Mouse (Mus musculus): ENCODE results near the gene Pdzrn3. TPM values are rescaled to one million over a fixed set of nuclear protein-coding genes. Genes with fewer than 3 reads are reported as not detected.
A peak's percentile ranks its signal among the peaks of the same experiment; 100 is the strongest.

Gene Pdzrn3
- total RNA-seq, 2 experiments from 2014 or later, result 18.8 to 21.4 TPM

DNA sequence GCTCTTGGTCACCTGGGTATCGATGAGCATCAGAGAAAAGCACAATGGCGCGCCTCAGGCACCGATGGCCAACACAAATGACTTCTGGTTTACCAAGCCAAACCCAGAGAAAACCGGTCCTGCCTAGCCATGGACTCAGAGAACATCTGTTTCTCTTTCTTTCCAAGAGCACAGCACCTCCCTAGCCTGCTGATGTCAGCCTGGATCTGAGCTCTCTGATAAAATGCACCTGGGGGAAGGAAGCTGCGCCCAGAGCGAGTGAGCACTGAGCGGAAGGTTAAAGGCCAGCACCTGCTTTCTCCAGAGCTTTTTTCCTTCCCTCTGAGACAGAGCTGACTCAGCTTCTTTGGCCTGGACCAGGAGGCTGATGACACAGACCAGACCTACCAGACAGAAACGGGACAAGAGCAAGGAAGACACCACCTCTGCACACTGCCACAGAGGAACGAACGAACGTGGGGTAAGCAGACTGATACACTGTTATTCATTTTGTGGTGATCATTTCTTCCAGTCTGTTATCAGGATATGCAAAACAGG, 84.6 kb downstream of the Pdzrn3 start:
- DNase-seq (ENCODE audit: low spot score in 2 of 2), result no peak

DNA sequence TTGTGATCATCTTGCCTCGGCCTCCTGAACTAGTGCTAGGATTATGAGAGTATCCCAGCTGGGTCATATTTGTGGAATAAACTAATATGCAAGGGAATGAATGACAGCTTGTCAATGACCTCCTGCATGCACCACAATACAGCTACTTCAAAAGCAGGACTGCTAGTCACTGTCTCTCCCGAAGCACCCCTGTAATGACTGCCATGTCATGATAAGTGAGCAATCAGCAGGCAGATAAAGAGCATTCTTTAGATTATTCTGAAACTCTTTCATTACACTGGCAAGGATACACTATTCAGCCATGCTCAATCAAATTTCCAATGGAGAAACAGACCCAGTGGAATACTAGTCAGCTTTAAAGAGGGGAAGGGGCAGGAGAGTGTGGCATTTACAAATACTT, 85.8 kb downstream of the Pdzrn3 start:
- DNase-seq (ENCODE audit: low spot score in 2 of 2), result no peak

DNA sequence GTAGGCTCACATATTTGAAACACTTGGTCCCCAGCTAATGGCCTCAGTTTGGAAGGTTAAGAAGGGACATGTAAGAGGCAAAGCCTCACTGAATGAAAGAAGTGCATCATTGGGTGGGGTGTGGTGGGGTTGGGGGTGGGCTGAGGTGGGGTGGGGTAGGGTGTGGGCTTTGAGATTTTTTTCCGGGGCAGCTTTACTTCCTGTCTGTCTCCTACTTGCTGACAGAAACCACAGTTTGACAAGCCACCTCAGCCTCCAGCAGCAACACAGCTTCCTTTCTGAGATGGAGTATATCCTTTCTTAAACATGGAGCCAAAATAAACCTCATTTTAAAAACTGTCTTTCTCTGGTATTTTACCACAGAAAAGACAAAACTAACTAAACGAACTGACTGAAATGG, 87.5 kb downstream of the Pdzrn3 start:
- no peak for DNase-seq (ENCODE audit: low spot score in 2 of 2)

DNA sequence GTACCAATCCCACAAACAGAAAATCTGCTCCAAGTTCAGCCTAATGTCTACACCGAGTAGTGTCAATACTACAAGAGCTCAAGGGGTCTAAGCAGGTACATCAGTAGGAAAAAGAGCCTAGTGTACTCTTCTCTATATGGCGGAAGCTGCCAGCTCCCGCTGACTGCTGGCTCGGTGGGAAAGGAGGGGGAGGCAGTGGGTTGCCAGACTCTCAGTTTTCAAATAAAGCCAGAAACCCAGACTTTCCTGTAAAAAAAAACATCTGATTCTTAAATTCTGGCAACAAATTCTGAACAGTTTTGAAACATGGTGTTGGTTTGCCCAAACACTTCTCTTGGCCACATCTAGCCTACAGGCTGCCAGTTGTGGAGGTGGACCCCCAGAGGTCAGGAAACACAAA, 88.3 kb downstream of the Pdzrn3 start:
- peak; percentile 33 to 54 for DNase-seq (ENCODE audit: low spot score in 2 of 2)

DNA sequence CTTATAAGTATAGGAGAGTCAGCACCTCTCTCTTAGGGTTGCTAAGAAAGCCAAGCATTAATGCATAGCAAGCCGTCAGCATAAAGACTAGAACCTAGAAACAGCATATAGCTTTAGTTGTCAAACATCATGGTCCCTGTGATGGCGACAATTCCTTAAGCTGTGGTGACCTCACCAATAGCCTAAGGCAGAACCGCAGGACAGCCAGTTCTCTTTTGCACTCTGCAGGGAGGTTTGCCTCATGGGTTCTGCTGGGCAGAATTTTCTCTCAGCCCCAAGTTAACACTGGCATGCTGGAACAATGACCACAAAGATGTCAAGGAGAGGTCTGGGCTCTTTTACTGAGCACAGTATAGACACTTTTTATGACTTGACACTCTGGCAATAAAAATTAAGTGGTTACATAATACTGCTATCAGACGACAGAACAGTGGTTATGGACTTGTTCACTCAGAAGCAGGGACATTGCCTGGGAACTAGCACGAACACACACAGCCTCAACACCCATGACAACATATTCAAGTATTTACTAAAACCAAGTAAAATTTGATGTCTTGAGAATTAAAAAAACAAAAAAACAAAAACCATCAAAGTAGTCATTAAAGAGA, 90.0 kb downstream of the Pdzrn3 start:
- no peak for DNase-seq (ENCODE audit: low spot score in 2 of 2)

DNA sequence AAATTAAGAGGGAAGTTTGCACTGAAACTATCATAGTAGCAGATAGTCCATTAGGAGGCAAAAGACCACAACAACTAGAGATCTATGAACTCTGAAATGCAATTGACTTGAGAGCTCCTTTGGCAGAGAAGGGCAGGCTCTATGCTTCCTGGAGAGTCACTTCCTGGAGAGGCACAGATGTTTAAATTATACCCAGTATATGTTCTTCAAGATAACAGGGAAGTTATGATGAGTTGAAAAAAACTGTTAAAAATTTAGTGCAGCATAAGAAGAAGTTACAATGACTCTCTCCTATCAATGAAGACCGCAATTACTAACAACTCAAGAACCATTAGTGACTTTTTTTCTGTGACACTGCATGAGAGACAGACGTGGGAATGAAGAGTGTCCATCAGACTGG, 90.6 kb downstream of the Pdzrn3 start:
- no peak for DNase-seq (ENCODE audit: low spot score in 2 of 2)

DNA sequence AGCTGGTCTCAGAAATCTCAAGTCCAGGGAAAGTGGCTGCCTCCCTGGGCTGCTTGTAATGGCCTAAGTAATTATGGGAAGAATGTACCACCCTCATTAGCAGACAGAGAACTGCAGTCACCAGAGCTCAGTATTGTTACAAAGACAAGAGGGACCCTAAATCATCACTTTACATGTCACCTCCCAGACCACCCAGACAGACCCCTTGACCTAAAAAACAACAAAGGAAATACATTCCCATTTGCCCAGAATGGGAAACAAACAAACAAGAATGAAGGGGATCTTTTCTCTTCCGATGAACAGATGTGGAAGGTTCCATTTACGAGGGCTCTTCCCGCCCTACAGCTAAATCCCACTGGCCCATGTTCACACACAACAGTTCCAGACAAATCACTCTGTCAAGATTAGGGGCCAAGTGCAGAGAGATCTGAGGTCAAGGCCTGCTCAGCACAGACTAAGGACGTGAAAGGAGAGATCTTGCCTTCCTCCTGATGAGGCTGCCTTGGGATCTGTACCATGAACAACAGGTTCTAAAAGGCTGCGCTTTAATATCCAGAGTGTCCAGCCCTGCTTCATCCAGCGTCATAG, 93.2 kb downstream of the Pdzrn3 start:
- DNase-seq (ENCODE audit: low spot score in 2 of 2), result no peak

DNA sequence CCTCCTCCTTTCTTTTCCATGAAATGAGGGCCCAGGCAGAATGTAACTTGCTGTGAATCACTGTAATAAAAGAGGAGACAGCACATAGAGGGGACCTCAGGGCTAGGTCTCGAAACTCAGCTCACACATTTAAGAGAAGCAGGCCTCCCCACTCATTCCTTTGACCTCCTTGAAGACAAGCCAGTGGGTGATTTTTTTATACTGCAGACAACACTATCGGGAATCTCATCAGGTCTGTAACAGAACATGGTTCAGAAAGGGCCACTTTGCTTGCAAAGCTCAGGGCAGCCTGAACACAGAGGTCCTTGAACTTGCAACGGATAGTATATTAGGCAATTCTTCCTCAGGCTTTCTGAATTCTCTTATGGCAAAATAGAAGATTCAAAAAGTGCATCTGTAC, 93.8 kb downstream of the Pdzrn3 start:
- no peak for DNase-seq (ENCODE audit: low spot score in 2 of 2)

DNA sequence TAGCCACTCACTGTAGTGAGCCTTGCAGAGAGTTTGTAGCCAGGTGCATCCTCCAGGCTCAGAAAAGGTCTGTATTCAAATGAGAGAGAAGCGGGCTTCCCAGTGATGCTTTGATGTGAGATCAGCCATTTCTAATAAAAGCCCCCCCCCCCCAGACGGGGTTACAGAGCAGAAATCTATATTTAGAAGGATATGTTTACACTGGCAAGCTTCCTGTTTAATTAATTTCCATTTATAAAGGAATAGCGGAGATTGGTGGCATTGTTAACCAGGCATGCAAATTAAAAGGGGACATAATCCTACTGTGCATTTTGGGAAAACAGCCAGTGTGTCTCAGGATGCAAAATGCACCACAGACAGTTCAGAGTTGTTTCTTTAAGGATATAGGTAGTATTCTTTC, 96.1 kb downstream of the Pdzrn3 start:
- no peak for DNase-seq (ENCODE audit: low spot score in 2 of 2)

DNA sequence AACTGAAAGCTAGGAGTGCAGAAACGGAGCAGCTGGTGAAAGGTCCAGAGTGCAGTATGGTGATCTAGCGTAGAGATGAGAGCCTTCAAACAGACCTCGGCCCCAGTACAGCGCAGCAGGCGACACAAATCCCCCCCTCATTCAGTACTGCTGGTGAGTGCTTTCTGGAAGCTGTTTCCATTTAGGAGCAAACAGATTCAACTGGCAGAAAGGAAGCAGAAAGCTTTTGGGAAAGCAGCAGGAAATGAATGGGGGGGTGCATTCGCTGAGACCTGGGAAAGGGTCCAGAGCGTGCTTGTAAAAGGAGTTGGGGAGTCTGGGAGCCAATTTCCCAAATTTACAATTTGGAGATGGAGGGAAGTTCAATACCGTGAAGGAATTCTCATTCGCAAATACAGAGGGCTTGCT, 96.9 kb downstream of the Pdzrn3 start:
- DNase-seq (ENCODE audit: low spot score in 2 of 2), result peak; percentile 28 to 39

DNA sequence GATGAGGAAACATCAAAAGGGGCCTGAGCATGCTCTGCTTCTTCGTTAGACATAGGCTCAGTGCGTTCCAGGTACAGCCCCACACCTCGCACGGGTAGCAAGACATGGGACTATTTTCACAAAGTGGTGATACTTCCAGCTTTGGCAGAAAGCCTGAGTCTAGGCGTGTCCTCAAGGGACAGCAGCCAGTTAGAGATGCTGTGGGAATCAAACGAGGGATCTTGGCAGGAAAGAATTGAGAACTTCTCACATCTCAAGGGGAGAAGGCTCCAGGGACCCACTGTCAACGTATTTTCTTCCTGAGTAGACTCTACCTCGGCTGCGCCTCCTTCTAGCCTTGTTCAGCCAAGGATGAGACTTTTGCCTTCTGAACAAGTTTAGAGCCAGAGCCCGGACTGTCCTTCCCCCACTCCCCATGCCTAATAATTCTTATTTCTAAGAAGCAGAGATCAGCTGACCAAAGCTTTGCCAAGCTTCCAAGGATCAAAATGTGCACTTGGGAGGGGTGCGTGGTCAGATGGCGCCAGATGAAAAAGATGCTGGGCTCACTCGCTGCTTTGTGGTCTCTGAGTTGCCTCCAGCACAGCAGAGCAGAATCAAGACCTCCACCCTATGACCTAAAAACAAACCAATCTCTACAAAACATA, 99.3 kb downstream of the Pdzrn3 start:
- no peak for DNase-seq (ENCODE audit: low spot score in 2 of 2)

DNA sequence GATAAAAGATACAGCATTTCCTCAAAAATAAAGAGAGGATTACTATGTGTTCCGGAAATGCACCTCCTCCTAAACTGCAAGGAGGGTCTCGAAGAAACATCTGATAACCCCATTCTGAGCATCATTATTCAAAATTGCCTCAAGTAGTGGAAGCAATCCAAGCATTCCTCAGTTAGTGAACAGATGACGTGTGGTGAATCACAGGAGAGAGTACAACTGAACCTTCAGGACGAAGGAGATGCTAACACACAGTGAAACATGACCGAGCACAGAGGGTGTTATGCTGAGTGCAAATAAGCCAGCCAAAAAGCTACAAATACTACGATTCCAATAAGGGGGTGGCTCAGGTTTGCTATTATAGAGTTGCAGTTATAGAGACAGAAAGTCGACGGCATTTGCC, 101.4 kb downstream of the Pdzrn3 start:
- DNase-seq (ENCODE audit: low spot score in 2 of 2), result no peak

DNA sequence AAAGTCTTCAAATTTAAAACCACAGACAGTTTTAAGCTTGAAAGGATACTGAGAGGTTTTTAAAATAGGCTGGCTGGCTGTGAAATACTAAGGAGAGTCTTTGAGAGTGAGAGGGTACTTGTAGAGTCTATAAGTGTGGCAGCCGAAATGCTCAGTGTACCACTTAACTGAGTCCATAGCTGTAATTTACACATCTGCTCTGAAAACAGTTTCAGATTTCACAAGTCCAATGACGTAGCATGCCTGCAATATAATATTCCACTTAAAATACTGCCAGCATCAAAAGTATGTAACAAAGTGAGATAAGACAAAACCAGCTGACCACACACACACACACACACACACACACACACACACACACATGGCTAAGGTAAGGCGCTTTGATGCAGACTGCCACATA, 101.9 kb downstream of the Pdzrn3 start:
- no peak for DNase-seq (ENCODE audit: low spot score in 2 of 2)

DNA sequence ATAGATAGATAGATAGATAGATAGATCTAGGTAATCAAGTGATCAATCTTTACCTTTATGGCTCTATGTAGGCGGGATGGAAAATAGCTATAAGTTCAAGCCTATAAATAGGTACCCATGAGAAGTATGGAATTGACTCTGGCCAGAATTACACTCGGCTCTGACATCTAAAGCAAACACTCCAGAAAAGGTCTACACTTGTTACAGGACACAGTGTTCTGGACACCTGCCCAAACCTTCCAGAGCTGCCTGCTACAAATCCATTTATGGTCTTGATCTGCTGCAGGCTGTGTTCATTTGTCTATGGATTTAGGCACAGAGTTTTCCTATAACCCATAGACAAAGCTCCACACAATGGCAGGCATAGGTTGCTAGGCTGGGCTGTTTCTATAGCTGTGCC, 102.9 kb downstream of the Pdzrn3 start:
- no peak for DNase-seq (ENCODE audit: low spot score in 2 of 2)

DNA sequence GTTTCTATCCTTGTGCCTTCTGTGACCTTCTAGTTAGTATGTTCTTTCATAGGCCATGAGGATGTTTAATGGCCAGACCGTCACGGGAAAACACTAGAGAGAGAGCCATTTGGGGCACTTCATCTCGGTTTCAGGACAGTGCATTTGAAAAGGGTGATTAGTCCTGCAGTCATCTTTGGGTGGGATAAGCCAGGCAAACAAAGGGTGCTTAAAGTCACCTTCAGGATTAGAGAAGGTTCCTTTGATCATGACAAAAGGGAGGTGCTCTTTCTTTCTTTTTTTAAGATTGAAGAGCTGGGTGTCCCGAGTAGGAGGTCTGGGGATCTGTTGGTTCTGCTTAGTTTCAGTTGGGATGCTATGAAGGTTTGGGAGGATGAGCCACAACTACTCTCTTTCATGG, 105.4 kb downstream of the Pdzrn3 start:
- no peak for DNase-seq (ENCODE audit: low spot score in 2 of 2)

DNA sequence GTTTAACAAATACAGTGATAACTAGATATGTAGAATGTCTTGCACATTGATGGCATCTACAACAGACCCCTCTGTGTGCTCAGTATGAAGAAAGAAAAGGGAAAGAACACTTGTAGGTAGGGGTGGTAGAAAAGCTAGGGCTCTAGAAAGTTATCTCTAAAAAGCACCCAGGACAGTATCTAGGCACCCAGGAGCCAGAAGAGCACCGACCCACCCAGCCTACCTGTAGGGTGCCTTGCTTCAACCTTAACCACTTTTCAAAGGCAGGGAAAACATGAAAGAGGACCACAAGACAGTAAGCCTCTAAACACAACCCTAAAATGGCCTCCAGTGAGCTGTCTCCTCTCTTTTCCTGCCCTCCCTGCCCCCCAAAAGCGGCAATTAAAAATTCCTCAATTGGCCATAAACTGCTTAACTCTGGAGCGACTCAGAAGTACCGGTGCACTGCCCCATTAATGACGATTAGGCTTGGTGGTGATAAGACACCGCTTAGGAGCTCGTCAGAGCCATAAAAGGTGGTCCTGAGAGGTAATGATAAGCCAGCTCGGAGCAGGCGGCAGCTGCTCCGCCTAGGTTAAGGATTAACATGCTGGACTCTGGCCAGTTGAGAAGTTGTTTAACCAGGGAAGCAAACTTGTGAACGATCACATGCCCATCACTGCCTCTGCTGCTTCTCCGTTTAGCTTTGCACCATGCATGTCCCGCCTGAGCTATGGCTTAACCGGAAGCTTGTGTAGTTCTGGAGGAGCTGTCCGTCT, 106.1 kb downstream of the Pdzrn3 start:
- DNase-seq (ENCODE audit: low spot score in 2 of 2), result no peak

DNA sequence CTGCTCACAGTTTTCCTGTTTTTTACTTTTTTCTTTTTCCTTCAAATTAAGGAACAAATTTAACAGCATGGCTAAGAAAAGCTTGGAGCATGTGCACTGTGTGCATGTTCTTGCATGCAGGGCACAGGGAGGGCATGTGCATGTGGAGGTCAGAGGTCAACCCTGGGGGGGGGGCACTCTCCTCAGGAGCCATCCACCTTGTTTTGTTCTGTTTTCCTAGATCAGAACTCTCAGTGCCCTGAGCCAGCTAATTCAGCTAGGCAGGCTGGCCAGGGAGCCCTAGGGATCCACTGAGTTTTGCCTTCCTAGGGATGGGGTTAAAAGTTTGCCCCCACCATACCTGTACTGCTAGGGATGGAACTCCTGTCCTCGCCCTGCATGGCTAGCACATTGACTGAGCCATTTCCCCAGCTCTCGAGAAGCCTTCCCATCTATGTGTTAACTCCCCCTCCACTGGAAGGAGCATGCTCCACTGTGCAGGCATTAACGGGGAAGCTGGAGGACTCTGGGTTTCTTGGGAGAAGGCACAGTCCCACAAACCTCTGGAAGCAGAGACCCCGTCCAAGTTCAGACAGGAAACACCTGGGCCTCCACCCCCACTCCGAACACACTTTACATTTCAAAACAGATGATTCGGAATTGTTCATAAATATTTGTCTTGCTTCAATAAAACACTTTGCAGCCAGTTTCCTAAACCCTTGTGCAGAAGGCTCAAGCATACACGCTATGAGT, 107.4 kb downstream of the Pdzrn3 start:
- no peak for DNase-seq (ENCODE audit: low spot score in 2 of 2)

DNA sequence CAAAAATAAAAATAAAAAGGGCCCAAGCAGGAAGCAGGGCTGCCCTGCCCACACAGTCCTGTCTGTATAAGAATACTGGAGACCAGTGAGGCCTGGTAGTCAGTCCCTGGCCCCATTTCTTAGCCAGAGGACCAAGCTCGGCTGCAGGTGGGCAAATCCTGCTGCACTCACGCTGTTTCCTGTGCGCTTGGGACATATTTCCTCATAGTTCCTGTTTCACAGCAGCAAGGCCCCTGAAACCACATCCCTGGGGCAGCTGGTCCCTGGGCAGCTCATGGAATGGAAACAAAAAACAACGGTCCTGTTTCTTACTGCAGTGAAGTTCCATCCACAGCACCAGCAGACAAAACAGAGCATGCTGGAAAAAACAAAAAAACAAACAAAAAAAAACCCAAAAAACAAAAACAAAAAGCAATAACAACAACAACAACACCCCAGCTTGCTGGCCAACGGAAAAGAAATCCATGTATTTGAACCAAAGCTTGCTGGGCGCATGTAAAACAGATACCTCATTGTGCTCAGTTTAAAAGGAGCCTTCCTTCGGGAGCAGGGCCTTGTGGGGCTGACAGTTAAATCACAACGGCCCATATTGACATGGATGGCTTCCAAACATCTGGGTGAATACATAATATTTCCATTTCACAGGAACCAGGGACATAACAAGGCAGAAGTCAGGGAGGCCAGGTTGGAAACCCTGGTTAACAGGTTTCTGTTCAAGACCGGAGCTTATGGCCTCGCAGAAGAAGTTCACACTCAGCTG, 108.2 kb downstream of the Pdzrn3 start:
- DNase-seq (ENCODE audit: low spot score in 2 of 2), result no peak

DNA sequence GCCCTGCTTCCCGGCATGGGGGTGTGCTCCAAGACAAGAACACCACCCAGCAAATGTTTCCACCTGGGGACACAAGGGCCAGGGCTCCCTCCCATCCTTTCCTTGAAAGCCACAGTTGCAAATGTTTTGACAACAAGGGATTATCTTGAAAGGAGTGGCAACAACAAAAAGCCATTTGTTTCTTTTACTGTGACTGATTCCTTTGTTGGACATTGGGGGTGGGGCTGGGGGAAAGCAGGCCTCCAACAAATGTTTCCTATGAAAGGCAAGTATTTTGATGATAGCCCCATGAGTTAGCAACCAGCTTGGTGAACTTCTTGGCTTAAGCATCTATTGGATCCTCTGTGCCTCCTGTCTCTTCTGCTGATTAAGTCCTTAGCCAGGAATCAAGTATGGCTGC, 109.4 kb downstream of the Pdzrn3 start:
- DNase-seq (ENCODE audit: low spot score in 2 of 2), result no peak

DNA sequence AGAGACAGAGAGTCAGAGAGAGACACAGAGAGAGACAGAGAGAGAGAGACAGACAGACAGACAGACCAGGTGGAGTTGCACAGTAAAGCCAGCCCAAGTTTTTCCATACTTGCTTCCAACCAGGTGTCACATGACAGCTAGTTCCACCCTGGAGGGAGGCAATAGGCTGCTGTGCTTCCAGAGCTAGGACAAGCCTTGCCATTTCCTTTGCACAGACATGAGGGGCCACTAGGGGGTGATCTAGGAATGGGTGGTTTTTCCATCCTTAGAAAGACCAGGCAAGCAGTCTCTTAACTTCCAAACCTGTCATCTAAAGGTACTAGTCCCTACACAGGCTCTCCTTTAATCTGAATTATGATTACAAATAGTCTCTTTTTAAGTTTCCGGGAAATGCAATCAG, 110.9 kb downstream of the Pdzrn3 start:
- peak; percentile 77 to 84 for DNase-seq (ENCODE audit: low spot score in 2 of 2)

DNA sequence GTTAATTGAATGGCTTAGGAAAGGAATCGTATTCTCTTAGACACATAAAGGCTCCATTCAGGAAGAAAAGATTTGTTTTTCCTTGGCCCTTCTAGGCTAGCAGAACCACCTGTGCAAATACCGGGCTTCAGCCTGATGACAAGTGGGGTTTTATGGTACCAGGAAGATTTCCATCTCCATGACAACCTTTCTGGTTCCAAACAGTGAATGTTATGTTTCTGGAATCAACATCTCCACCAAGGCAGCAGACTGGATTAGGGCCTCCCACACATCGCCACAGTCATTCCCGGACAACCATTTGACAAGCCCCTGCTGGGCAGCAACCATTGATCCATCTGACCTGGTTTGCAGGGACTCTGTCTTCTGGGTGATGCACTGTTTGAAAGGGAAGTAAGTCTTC, 114.2 kb downstream of the Pdzrn3 start:
- no peak for DNase-seq (ENCODE audit: low spot score in 2 of 2)
